Mouse (Mus musculus) kidney, embryonic 15.5 days (tissue): ENCODE measurements around the gene Lhfpl2. TPM values are rescaled to one million over a fixed set of nuclear protein-coding genes. Genes with fewer than 3 reads are reported as not detected.

Source experiments
- ATAC-seq: fragments of 200-750 bp; cut with Nextera tagmentation; replicated peaks from 2 replicates; pipeline ENCODE4 v1.8.0; 2017; ENCODE audit warnings: moderate TSS enrichment; ENCODE audit not compliant: low FRiP score
- H3K27ac ChIP-seq: fragments of 300-500 bp; sonication (generic); 2 replicates; pipeline ENCODE4 v1.5.1; 2015; ENCODE audit warnings: mild to moderate bottlenecking, inconsistent platforms
- H3K27me3 ChIP-seq: fragments of 300-500 bp; sonication (generic); 2 replicates; pipeline ENCODE4 v1.6.1; 2015; ENCODE audit warnings: inconsistent platforms
- H3K36me3 ChIP-seq: fragments of 300-500 bp; sonication (generic); 2 replicates; pipeline ENCODE4 v1.6.1; 2015; ENCODE audit warnings: inconsistent platforms
- H3K4me1 ChIP-seq: fragments of 300-500 bp; sonication (generic); 2 replicates; pipeline ENCODE4 v1.6.1; 2015; ENCODE audit warnings: inconsistent platforms
- H3K4me2 ChIP-seq: fragments of 300-500 bp; sonication (generic); 2 replicates; pipeline ENCODE4 v1.6.1; 2015; ENCODE audit warnings: moderate library complexity, mild to moderate bottlenecking, inconsistent platforms
- H3K4me3 ChIP-seq: fragments of 300-500 bp; sonication (generic); replicated peaks from 2 replicates; pipeline ENCODE4 v1.5.1; 2015; ENCODE audit warnings: mild to moderate bottlenecking, inconsistent platforms
- H3K9ac ChIP-seq: fragments of 300-500 bp; sonication (generic); 2 replicates; pipeline ENCODE4 v1.6.1; 2015; ENCODE audit warnings: mild to moderate bottlenecking, inconsistent platforms
- H3K9me3 ChIP-seq: fragments of 300-500 bp; sonication (generic); replicated peaks from 2 replicates; pipeline ENCODE4 v1.6.1; 2016; ENCODE audit warnings: inconsistent platforms
- WGBS: fragments of 180-500 bp; shearing (Covaris S2); methylation state at CpG from one replicate; pipeline ENCODE4 v1.1.7; 2015; ENCODE audit warnings: mixed read lengths; 5-methylcytosine and 5-hydroxymethylcytosine counted together
- polyA plus RNA-seq: library from polyadenylated mRNA; unstranded; fragments of >200 nt; fragmentation: Nextera tagmentation; extraction: Ambion mirVana; gene quantifications from 2 replicates; pipeline ENCODE4 v1.2.1, GENCODE M21; 2015

The Lhfpl2 gene
- polyA plus RNA-seq, 1 experiment from 2014 or later = 89.1 TPM

DNA sequence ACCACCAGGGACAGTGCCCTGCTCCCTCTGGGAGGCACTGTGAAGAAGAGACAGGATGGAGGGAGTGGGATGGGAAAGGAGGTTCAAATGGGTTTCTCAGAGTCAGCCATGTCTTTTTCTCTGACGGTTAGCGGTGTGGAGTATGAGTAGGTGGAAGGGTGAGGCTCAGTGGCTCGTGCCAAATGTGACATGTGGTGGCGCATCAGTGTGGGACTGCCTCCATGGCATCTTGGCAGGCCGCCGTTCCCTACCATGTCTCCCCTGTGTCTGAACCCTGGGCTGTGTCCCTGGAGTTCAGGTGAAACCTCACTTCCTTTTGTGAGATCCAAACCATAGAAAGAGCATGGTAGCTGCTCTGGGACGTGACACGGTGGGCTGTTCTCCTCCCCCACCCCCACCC is 92.2 kb downstream of the Lhfpl2 start:
- Histone ChIP-seq H3K4me2 (no peak overlapping the region), H3K9ac (no peak overlapping the region), H3K27me3 (no peaks in the 10 kb centered on the region), H3K4me3 (no peak overlapping the region), H3K36me3 (peaks cover 33% of the 10 kb centered on the region), H3K27ac (no peak overlapping the region), H3K9me3 (no peaks in the 10 kb centered on the region), H3K4me1 (peaks cover 39% of the 10 kb centered on the region)
- 92% methylated on average over 8 of the region's 8 CpGs for WGBS
- ATAC-seq = no peak

DNA sequence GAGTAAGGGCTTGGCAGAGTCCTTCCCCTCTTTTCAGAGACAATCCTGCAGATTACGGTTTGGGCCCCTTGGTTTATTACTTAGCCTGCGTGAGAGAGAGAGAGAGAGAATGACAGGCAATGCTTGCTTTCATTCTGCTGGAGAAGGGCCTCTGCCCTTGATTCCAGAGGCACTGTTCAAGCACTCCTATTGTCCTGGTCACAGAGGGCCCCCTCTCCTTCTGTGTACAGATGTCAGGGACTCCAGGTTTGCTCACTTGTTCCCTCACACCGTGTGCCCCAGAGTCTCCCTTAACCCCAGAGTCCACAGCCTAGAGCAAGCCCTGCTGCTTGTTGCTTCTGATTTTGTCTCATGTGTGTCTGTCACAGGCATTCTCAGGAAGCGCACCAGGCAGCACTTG is 93.7 kb downstream of the Lhfpl2 start:
- Histone ChIP-seq H3K4me2 (no peak overlapping the region), H3K4me3 (no peak overlapping the region), H3K9me3 (no peaks in the 10 kb centered on the region), H3K36me3 (peaks cover 33% of the 10 kb centered on the region), H3K27me3 (no peaks in the 10 kb centered on the region), H3K27ac (no peak overlapping the region), H3K9ac (no peak overlapping the region), H3K4me1 (peaks cover 33% of the 10 kb centered on the region)
- no peak for ATAC-seq
- 71% methylated on average over 4 of the region's 4 CpGs for WGBS

DNA sequence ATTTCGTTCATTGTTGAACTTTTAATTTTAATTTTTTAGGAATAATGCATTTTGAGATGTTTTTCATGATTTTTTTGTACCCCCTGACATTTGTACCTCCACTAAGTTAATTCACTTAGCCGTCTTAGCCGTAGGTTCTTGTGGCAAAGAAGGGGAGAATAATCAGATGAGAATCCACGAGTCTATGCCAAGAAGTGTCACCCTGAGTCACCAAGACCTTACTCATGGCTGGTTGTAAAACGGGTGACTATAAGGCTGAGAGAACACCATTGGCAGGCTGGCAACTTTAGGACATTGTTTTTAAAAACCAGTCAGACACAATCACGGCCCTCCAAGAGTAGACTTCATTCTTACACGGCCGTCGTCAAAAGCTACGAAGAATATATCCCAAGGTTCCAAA is 95.2 kb downstream of the Lhfpl2 start:
- Histone ChIP-seq H3K9ac (no peak overlapping the region), H3K4me3 (no peak overlapping the region), H3K4me2 (no peak overlapping the region), H3K36me3 (peaks cover 27% of the 10 kb centered on the region), H3K27ac (no peak overlapping the region), H3K27me3 (no peaks in the 10 kb centered on the region), H3K4me1 (peaks cover 23% of the 10 kb centered on the region), H3K9me3 (peaks cover 3% of the 10 kb centered on the region; the same call in 1 of the 2 replicates)
- no peak for ATAC-seq
- 94% methylated on average over 10 of the region's 10 CpGs for WGBS

DNA sequence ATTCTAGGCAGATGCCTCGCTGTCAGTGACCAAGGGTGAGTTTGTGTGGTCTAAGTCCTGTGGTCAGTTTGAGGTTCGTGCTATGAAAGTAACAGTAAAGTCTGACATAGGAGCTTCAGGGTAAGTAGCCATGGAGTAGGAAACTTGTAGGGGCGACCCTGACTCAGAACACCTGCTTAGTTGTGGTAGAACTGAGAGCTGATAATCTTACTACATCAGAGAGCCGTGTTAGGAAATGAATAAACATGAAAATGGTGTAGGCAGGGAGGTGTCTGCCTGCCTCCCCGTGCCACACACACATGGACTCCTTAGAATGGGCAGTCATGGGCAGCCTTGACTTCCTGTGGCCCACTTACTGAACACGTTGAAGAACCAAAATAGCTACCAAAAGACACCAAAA is 96.1 kb downstream of the Lhfpl2 start:
- Histone ChIP-seq H3K4me1 (peaks cover 20% of the 10 kb centered on the region), H3K27ac (no peak overlapping the region), H3K9me3 (peaks cover 3% of the 10 kb centered on the region; the same call in 1 of the 2 replicates), H3K36me3 (peaks cover 27% of the 10 kb centered on the region), H3K9ac (no peak overlapping the region), H3K4me2 (no peak overlapping the region), H3K4me3 (no peak overlapping the region), H3K27me3 (no peaks in the 10 kb centered on the region)
- no peak for ATAC-seq
- 84% methylated on average over 6 of the region's 6 CpGs for WGBS

DNA sequence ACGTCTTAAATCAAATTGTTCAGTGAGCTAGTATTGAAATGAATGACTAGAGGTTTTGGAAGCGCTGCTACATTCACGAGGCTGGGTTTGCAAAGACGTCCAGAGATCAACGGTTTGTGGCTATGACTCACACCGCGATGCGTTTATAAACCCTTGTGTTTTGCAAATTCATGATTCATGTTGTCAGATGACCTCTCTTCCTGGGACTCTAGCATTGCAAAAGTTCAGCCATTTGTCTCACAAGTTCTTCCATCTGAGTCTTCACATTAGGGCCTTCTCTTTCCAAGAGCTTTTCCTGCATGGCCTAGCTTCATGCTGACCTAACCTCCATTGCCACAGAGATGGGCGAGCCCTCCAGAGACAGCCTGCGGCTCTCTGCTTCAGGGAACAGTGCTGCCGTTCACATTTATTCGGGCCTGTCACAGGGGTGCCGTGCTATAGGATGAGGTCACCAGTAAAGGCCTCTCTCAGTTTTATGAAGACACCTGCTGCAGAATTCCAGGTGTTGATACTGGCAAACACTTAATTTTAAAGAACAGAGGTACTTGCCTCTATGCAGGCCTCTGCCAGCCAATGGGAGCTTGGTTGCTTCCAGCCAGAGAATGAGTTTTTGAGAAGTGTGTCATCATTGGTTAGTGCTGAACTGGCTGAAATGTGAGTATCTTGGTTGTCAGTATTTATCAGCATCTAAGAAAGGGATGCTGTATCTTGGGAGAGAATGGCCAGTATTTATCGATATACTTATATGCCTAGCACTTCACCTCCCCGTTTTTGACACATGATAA is 97.1 kb downstream of the Lhfpl2 start:
- 70% methylated on average over 15 of the region's 15 CpGs for WGBS
- no peak overlapping the region for H3K27ac ChIP-seq
- H3K4me1 ChIP-seq = peaks cover 21% of the 10 kb centered on the region
- peaks cover 27% of the 10 kb centered on the region for H3K36me3 ChIP-seq
- H3K27me3 ChIP-seq = no peaks in the 10 kb centered on the region
- no peak overlapping the region for H3K4me3 ChIP-seq
- ATAC-seq = no peak
- peaks cover 3% of the 10 kb centered on the region; the same call in 1 of the 2 replicates for H3K9me3 ChIP-seq
- no peak overlapping the region for H3K9ac ChIP-seq
- no peak overlapping the region for H3K4me2 ChIP-seq

DNA sequence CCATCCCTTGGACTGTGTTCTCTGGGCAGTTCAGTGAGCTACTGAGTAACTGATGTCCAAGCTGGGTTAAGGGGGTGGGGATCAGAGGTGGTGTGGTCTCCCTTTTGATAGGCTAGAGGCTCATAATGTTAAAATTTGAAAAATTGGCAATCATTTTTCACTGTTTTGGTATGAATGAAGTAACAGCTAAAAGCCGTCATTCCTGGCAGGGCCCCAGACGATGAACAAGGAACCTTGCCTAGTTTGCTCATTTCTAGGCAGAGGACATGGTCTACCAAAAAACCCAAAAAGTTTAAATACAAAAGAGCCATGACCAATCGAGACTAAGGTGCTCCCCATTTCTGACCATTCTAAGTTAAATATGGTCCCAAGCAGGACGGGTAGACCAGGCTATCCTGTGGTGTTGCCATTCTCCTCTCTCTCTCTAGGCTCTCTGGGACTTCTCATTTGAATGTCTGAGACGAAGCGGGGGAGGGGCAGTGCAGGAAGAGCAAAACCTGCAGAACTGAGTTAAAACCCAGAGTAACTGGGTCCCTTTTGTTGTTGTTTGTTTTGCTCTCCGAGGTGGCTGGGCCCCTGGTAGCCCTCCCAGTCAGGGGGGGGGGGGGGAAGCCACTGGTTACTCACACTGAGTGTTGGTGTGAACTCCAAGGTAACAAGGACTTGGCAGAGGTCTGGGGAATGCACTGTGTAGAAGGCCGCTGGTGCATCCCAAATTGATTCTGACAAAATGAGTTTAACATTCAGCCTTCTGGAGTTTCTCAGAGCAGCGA is 98.2 kb downstream of the Lhfpl2 start:
- H3K36me3 ChIP-seq = peaks cover 27% of the 10 kb centered on the region
- H3K4me1 ChIP-seq = peaks cover 27% of the 10 kb centered on the region
- ATAC-seq = no peak
- H3K9ac ChIP-seq = no peak overlapping the region
- 55% methylated on average over 9 of the region's 9 CpGs for WGBS
- H3K27me3 ChIP-seq = no peaks in the 10 kb centered on the region
- H3K9me3 ChIP-seq = peaks cover 3% of the 10 kb centered on the region; the same call in 1 of the 2 replicates
- no peak overlapping the region for H3K27ac ChIP-seq
- no peak overlapping the region for H3K4me3 ChIP-seq
- H3K4me2 ChIP-seq = no peak overlapping the region

DNA sequence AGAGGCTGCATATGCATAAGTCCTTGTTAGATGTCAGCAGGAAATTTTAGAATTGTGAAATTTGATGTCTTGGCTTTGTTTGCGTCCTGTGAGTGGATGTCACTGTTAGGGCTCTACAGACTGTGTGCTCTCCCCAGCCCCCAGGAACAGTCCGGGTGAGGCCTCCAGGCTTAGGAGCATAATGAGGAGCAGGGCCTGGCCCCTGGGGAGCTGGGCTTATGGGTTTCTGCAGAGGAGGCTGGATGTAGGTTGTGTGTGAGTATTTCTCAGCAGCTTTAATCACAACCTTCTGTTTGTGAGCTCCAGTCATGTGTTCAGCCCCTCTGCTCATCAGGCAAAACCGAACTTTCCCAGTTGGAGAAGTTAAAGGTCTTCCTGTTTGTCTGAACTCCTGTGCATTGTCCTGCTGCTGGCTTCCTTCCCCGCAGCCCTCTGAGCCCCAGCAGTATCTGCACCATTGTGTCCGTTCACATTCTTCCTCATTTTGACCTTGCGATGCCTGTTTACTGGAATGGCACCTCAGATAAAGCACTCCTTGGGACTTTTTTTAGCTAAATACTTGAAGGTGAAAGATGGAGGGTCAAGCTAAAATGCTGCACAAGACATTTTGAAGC is 101.4 kb downstream of the Lhfpl2 start:
- Histone ChIP-seq H3K36me3 (peaks cover 6% of the 10 kb centered on the region; the same call in 1 of the 2 replicates), H3K9ac (no peak overlapping the region), H3K27ac (peak overlapping the region; percentile 84), H3K4me3 (no peak overlapping the region), H3K9me3 (peaks cover 3% of the 10 kb centered on the region; the same call in 1 of the 2 replicates), H3K27me3 (no peaks in the 10 kb centered on the region), H3K4me1 (peaks cover 34% of the 10 kb centered on the region), H3K4me2 (no peak overlapping the region)
- WGBS = 52% methylated on average over 6 of the region's 6 CpGs
- no peak for ATAC-seq

DNA sequence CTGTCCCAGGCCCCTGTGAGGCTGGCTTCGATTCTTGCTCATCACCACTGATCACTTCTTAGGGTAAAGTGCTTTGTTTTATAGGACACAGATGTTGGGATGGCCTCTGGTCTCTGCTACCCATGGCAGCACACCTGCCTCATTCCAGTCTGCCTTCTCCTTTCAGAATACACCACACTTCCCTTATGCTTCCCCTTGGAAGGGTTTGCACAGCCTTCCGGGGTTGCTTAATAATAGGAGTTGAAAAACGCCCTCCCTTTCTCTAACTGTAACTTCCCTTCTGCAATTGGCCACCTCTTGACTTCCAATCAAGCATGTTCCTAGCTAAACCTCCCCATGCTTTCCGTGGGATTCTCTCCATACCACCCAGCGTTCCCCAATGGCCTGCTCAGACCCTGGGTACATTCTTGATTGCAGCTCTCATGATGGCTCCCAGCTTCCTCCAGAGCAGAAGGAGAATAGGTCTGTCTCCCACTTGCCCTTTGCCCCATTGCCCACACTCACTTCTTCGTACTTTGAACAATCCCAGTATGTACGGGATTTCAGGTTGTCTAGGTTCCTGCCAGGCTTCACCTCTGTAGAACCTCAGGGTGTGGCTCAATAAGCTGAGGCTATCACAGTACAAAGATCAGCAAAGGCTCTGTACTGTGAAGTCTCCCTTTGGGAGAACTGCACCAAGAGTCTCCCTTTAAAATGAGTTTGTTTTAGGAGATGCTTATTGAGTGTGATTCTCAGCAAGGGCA is 102.1 kb downstream of the Lhfpl2 start:
- Histone ChIP-seq H3K27me3 (no peaks in the 10 kb centered on the region), H3K36me3 (peaks cover under 1% of the 10 kb centered on the region; the same call in 1 of the 2 replicates), H3K4me3 (no peak overlapping the region), H3K9me3 (peaks cover 3% of the 10 kb centered on the region; the same call in 1 of the 2 replicates), H3K9ac (no peak overlapping the region), H3K4me1 (peaks cover 36% of the 10 kb centered on the region), H3K27ac (peak overlapping the region; percentile 84), H3K4me2 (no peak overlapping the region)
- no peak for ATAC-seq
- 76% methylated on average over 7 of the region's 7 CpGs for WGBS

DNA sequence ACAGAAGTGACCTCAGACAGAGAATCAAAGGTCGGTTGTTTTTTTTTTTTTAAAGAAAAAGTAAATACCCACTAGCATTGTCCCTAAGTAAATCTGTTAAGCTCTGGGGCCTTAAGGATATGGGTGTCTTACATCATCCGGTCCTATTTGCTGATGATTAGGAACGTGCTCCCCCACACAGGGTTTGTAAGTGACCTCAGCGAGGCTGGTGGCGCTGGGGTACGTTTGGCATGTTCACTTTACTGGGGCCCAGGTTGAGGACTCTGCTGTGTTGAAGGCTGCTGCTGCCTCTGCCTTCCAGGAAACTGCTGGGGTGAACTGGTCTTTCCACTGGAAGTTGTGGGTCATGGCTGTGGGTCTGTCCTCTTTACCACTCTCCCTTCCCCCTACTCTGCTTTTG is 106.9 kb downstream of the Lhfpl2 start:
- no peak overlapping the region for H3K9ac ChIP-seq
- no peak overlapping the region for H3K4me2 ChIP-seq
- no peaks in the 10 kb centered on the region for H3K27me3 ChIP-seq
- H3K9me3 ChIP-seq = no peaks in the 10 kb centered on the region
- H3K4me1 ChIP-seq = peaks cover 27% of the 10 kb centered on the region
- no peak for ATAC-seq
- no peaks in the 10 kb centered on the region for H3K36me3 ChIP-seq
- WGBS = 80% methylated on average over 6 of the region's 6 CpGs
- H3K4me3 ChIP-seq = no peak overlapping the region
- H3K27ac ChIP-seq = no peak overlapping the region

DNA sequence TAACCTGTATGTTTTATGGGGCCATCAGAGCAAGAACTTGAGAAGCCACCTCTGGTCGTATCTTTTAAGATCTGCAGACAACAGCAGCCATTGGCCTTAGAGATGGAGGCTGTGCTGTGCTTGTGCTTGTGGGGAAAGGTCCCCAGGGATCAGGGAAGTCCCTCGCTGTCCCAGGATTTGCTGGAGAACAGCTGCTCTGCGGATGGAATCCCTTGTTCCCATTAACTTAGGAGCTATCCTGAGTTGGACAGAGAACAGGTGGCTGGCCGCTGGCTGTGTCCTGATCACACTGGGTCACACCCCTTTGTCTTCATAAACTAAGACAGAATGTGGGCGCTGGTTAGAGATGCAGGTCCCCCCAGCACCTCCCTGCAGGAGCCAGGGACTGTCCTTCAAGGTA is 110.7 kb downstream of the Lhfpl2 start:
- Histone ChIP-seq H3K4me3 (no peak overlapping the region), H3K27ac (no peak overlapping the region), H3K4me2 (no peak overlapping the region), H3K36me3 (no peaks in the 10 kb centered on the region), H3K4me1 (peaks cover 35% of the 10 kb centered on the region), H3K27me3 (no peaks in the 10 kb centered on the region), H3K9me3 (no peaks in the 10 kb centered on the region), H3K9ac (no peak overlapping the region)
- no peak for ATAC-seq
- WGBS = 66% methylated on average over 5 of the region's 5 CpGs

DNA sequence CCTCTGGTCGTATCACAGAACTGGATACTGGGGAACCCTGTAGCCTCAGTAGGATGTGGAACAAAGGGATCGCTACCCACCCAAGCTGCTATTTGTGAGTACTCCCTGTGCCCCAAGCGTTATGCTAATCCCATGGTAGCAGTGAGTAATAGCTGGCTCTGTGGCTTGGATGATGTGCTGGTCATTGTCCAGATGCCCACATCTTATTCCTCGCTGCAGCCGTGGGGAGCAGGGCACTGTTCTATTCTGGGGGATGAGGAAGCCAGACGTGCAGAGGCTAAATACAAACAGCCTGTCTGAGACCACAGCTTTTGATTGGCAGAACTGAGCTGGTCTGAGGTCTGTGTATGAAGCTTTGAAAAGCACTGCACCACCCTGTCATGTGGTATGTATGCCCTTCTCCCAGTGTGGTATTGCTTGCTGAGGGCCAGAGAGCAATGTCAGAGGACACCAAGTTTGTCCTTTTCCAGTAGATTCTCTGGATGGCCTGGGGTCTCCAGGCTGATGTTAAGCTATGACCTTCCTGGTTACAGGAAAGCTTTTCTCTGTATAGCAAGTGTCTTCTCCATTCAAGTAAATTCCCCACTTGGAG is 111.8 kb downstream of the Lhfpl2 start:
- H3K4me3 ChIP-seq = no peak overlapping the region
- H3K4me2 ChIP-seq = no peak overlapping the region
- H3K4me1 ChIP-seq = peaks cover 43% of the 10 kb centered on the region
- ATAC-seq = no peak
- no peaks in the 10 kb centered on the region for H3K9me3 ChIP-seq
- H3K27ac ChIP-seq = no peak overlapping the region
- H3K9ac ChIP-seq = no peak overlapping the region
- 78% methylated on average over 6 of the region's 6 CpGs for WGBS
- peaks cover 3% of the 10 kb centered on the region; the same call in 1 of the 2 replicates for H3K36me3 ChIP-seq
- H3K27me3 ChIP-seq = no peaks in the 10 kb centered on the region
